Mouse (Mus musculus) kidney, postnatal 0 days (tissue): Measurements from ENCODE around the gene Zfp607a. TPM values are rescaled to one million over a fixed set of nuclear protein-coding genes. Genes with fewer than 3 reads are reported as not detected.
A peak's percentile ranks its signal among the peaks of the same experiment; 100 is the strongest.
"Not testable (repeated sequence)": the region's sequence is repeated elsewhere in the genome, so short reads cannot be mapped to it uniquely, and the experiment has no call there.

Experiments
- ATAC-seq: fragments of 200-750 bp; cut with Nextera tagmentation; replicated peaks from 2 replicates; pipeline ENCODE4 v1.8.0; 2017; ENCODE audit warnings: low read depth, moderate number of reproducible peaks, moderate TSS enrichment, moderate library complexity; ENCODE audit not compliant: low FRiP score
- DNase-seq: peaks from one replicate; pipeline ENCODE4 v3.0.0-alpha.2; 2016; ENCODE audit warnings: low spot score
- H3K27ac ChIP-seq: fragments of 300-500 bp; sonication (generic); 2 replicates; pipeline ENCODE4 v1.5.1; 2014; ENCODE audit warnings: mild to moderate bottlenecking
- H3K27me3 ChIP-seq: fragments of 300-500 bp; sonication (generic); 2 replicates; pipeline ENCODE4 v1.6.1; 2014; ENCODE audit warnings: low read length, mixed read lengths; ENCODE audit not compliant: insufficient read depth
- H3K36me3 ChIP-seq: fragments of 300-500 bp; sonication (generic); 2 replicates; pipeline ENCODE4 v1.6.1; 2014; ENCODE audit warnings: low read length, mixed read lengths; ENCODE audit not compliant: insufficient read depth
- H3K4me1 ChIP-seq: fragments of 300-500 bp; sonication (generic); replicated peaks from 2 replicates; pipeline ENCODE4 v1.6.1; 2014; ENCODE audit warnings: antibody characterized with exemption, low read length, mixed read lengths; ENCODE audit not compliant: insufficient read depth
- H3K4me2 ChIP-seq: fragments of 300-500 bp; sonication (generic); 2 replicates; pipeline ENCODE4 v1.6.1; 2014; ENCODE audit warnings: mild to moderate bottlenecking, low read length, moderate library complexity, mixed read lengths
- H3K4me3 ChIP-seq: fragments of 300-500 bp; sonication (generic); replicated peaks from 2 replicates; pipeline ENCODE4 v1.5.1; 2014; ENCODE audit warnings: low read depth, low read length
- H3K9ac ChIP-seq: fragments of 300-500 bp; sonication (generic); 2 replicates; pipeline ENCODE4 v1.6.1; 2014; ENCODE audit warnings: low read depth, low read length
- H3K9me3 ChIP-seq: fragments of 300-500 bp; sonication (generic); replicated peaks from 2 replicates; pipeline ENCODE4 v1.6.1; 2016; ENCODE audit warnings: low read length, inconsistent platforms, mixed read lengths
- CTCF ChIP-seq: IDR thresholded peaks from 2 replicates; pipeline ENCODE4 v1.5.1; 2016; ENCODE audit warnings: antibody characterized with exemption, low read depth, mild to moderate bottlenecking, moderate library complexity
- WGBS: fragments of 180-500 bp; shearing (Covaris S2); extraction: QIAGEN DNeasy Blood & Tissue Kit; methylation state at CpG from one replicate; pipeline ENCODE4 v1.1.7; 2014; 5-methylcytosine and 5-hydroxymethylcytosine counted together
- polyA plus RNA-seq: library from polyadenylated mRNA; unstranded; fragments of >200 nt; fragmentation: Nextera tagmentation; extraction: Ambion mirVana; gene quantifications from 2 replicates; pipeline ENCODE4 v1.2.1, GENCODE M21; 2015

Gene Zfp607a
- polyA plus RNA-seq, 1 experiment from 2014 or later = 2.4 TPM

DNA sequence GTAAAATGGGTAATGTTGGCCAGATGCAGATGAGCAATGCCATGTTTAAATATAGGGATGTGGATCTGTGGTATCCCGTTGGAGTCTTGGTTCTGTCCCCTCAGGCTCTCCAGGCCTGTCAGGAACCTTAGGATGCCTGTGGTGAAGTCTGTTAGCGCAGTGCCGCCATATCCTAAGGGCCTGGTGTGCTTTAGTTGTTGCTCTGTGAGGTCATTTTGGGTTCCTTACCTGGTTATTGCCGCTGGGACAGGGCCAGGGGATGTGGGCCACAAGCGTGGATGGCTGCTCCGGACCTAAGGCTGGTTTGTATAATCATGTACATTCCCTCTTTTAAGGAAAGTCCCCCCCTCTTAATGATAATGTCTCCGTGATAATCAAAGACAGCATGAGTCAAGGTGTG lies 17.7 kb upstream of the Zfp607a start:
- Histone ChIP-seq H3K27ac (no peak overlapping the region), H3K4me3 (no peak overlapping the region), H3K4me2 (no peak overlapping the region), H3K9me3 (no peaks in the 10 kb centered on the region), H3K27me3 (no peaks in the 10 kb centered on the region), H3K36me3 (no peaks in the 10 kb centered on the region), H3K4me1 (no peaks in the 10 kb centered on the region; the same call in 1 of the 2 replicates), H3K9ac (no peak overlapping the region)
- no peak for DNase-seq
- 96% methylated on average over 7 of the region's 7 CpGs for WGBS
- TF ChIP-seq CTCF = no peak
- no peak for ATAC-seq

DNA sequence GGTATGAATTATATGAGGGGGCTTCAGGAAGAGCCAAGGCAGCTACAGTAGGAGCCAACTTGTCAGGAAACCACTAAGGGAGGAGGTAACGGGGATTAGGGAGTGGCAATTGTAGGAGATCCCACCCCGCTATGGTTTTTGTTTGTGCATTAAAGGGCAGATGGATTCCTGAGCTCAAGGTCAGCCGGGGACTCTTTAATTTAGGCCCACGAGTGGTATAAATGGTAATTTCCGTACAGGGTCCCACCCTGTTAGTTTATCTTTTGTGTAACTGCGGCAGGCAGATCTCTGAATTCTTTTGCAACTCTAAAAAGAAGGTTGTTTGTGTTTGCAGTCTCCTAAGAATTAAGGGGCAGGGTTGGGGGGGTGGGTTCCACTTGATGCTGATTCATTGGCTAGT lies 17.2 kb upstream of the Zfp607a start:
- no peak for DNase-seq
- WGBS = 92% methylated on average over 6 of the region's 6 CpGs
- no peak for ATAC-seq
- Histone ChIP-seq H3K9ac (no peak overlapping the region), H3K27me3 (no peaks in the 10 kb centered on the region), H3K4me2 (no peak overlapping the region), H3K36me3 (no peaks in the 10 kb centered on the region), H3K27ac (no peak overlapping the region), H3K4me3 (no peak overlapping the region), H3K9me3 (no peaks in the 10 kb centered on the region), H3K4me1 (no peaks in the 10 kb centered on the region; the same call in 1 of the 2 replicates)
- TF ChIP-seq CTCF = no peak

GRCm38 (mm10) chr7:27859301-27860251 lies 2.2 kb downstream of the Zfp607a start:
- DNase-seq (peak; percentile 41), ATAC-seq (no peak)
- Histone ChIP-seq H3K9me3 (no peaks in the 10 kb centered on the region), H3K4me1 (no peaks in the 10 kb centered on the region), H3K27me3 (no peaks in the 10 kb centered on the region), H3K4me3 (peak overlapping the region; percentile 56), H3K9ac (peak overlapping the region; percentile 63), H3K4me2 (peak overlapping the region; percentile 71), H3K36me3 (peaks cover 4% of the 10 kb centered on the region; the same call in 1 of the 2 replicates), H3K27ac (peak overlapping the region; percentile 85)
- no peak for TF ChIP-seq CTCF
- 25% methylated on average over 10 of the region's 10 CpGs for WGBS

DNA sequence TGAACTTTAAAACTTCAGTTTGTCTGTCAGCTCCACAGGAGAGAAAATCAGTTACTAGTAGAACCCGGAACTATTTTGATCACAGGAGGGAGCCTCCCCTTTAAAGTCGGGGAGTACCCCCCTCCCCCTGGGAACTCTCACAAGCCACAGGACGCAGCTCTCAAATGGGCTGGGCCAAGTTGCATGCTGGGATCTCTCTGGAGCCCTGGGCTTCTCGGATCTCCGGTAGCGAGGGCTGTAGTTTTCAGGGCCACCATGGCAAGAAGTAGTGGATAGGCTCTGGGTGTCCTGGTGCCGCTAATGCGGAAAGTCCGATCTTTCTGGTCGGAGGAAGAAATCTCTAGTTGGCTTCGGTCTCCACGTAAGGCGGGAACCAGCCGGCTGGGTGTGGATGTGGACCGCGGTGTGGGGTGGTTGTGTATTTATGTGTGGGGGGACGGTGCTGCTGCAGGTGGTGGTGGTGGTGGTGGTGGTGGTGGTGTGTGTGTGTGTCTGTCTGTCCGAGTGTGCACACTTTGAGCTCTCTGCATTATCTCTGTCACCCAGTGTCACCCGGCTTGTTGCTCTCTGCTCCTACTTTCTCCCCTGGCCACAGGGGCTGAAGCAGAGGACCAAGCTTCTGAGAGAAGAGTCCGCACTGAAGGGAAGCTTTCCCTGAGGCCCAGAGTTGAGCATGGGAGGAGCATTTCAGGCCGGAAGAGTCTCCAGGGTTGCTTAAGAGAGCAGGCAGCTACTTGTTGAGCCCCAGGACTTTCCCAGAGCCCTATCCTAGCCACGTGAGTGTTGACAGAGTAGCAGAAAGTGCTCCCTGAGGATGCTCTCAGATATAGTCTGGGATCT lies 3.3 kb downstream of the Zfp607a start:
- Histone ChIP-seq H3K27ac (peak overlapping the region; percentile 85), H3K36me3 (peaks cover 6% of the 10 kb centered on the region; the same call in 1 of the 2 replicates), H3K4me2 (peak overlapping the region; percentile 71), H3K9me3 (no peaks in the 10 kb centered on the region), H3K4me3 (peak overlapping the region; percentile 56), H3K27me3 (no peaks in the 10 kb centered on the region), H3K9ac (peak overlapping the region; percentile 63), H3K4me1 (no peaks in the 10 kb centered on the region)
- WGBS = under 1% methylated on average over 22 of the region's 22 CpGs
- TF ChIP-seq CTCF = no peak
- peak; percentile 92 for ATAC-seq
- DNase-seq = peak; percentile 92

GRCm38 (mm10) chr7:27862578-27862977 lies 5.3 kb downstream of the Zfp607a start:
- not testable (repeated sequence) for DNase-seq, H3K9me3 ChIP-seq, ATAC-seq, H3K4me2 ChIP-seq, H3K27me3 ChIP-seq, H3K27ac ChIP-seq, H3K9ac ChIP-seq, H3K4me1 ChIP-seq, H3K4me3 ChIP-seq
- H3K36me3 ChIP-seq = peaks cover 18% of the 10 kb centered on the region
- WGBS = 79% methylated on average over 5 of the region's 5 CpGs

DNA sequence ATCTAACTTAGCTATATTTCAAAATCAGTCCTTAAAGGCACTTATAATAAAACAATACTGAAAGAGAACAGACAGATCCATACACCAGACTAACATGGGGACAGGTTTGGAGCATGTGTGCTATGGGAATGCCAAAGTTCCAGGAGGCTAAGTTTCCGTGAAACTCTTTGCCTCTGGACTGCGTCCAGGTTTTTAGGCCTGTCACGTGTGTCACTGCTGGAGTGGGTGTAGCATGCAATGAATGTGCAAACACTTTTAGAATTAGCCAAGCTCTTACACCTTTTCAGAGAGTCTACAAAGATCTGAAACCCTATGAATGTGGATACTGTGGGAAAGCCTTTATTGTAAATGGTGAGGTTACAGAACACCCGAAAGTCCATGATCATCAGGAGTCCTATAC lies 24.4 kb downstream of the Zfp607a start:
- Histone ChIP-seq H3K4me1 (no peaks in the 10 kb centered on the region), H3K4me3 (no peak overlapping the region), H3K36me3 (peaks cover 11% of the 10 kb centered on the region), H3K27ac (no peak overlapping the region), H3K27me3 (no peaks in the 10 kb centered on the region), H3K4me2 (no peak overlapping the region), H3K9me3 (no peaks in the 10 kb centered on the region), H3K9ac (no peak overlapping the region)
- 93% methylated on average over 4 of the region's 4 CpGs for WGBS
- ATAC-seq (no peak), DNase-seq (no peak)
- no peak for TF ChIP-seq CTCF
